Mouse (Mus musculus): ENCODE measurements around the gene Katnal1. TPM values are rescaled to one million over a fixed set of nuclear protein-coding genes. Genes with fewer than 3 reads are reported as not detected.

Katnal1 gene
- polyA plus RNA-seq, 1 experiment from 2014 or later: 6.6 TPM

GRCm38 (mm10) chr5:148857522-148857921 is 71.6 kb downstream of the Katnal1 start:
- ATAC-seq (replicated peaks; ENCODE audit: low FRiP score, low read depth) (no peak), DNase-seq (ENCODE audit: low spot score) (no peak)
- Histone ChIP-seq H3K4me2 (ENCODE audit: low read length) (no peak overlapping the region), H3K36me3 (ENCODE audit: insufficient read depth, low read length) (no peaks in the 10 kb centered on the region), H3K9ac (ENCODE audit: low read depth, low read length) (no peak overlapping the region), H3K27me3 (ENCODE audit: insufficient read depth, low read length) (no peaks in the 10 kb centered on the region), H3K9me3 (replicated peaks; ENCODE audit: low read length) (no peaks in the 10 kb centered on the region), H3K27ac (no peak overlapping the region), H3K4me1 (replicated peaks; ENCODE audit: insufficient read depth, low read length) (no peaks in the 10 kb centered on the region), H3K4me3 (replicated peaks; ENCODE audit: low read depth, low read length) (no peak overlapping the region)
- 83% methylated on average over 3 of the region's 3 CpGs for WGBS
- TF ChIP-seq CTCF (IDR thresholded peaks at IDR 0.05; ENCODE audit: low read depth): no peak

GRCm38 (mm10) chr5:148855047-148855446 is 74.1 kb downstream of the Katnal1 start:
- Histone ChIP-seq H3K27me3 (ENCODE audit: insufficient read depth, low read length) (no peaks in the 10 kb centered on the region), H3K4me3 (replicated peaks; ENCODE audit: low read depth, low read length) (no peak overlapping the region), H3K36me3 (ENCODE audit: insufficient read depth, low read length) (no peaks in the 10 kb centered on the region), H3K4me2 (ENCODE audit: low read length) (no peak overlapping the region), H3K4me1 (replicated peaks; ENCODE audit: insufficient read depth, low read length) (no peaks in the 10 kb centered on the region), H3K9ac (ENCODE audit: low read depth, low read length) (no peak overlapping the region), H3K27ac (no peak overlapping the region), H3K9me3 (replicated peaks; ENCODE audit: low read length) (no peaks in the 10 kb centered on the region)
- no peak for TF ChIP-seq CTCF (IDR thresholded peaks at IDR 0.05; ENCODE audit: low read depth)
- no peak for DNase-seq (ENCODE audit: low spot score)
- 69% methylated on average over 8 of the region's 8 CpGs for WGBS
- ATAC-seq (replicated peaks; ENCODE audit: low FRiP score, low read depth): no peak

GRCm38 (mm10) chr5:148854166-148854565 is 75.0 kb downstream of the Katnal1 start:
- Histone ChIP-seq H3K4me2 (ENCODE audit: low read length) (no peak overlapping the region), H3K27me3 (ENCODE audit: insufficient read depth, low read length) (no peaks in the 10 kb centered on the region), H3K27ac (no peak overlapping the region), H3K4me1 (replicated peaks; ENCODE audit: insufficient read depth, low read length) (no peaks in the 10 kb centered on the region), H3K36me3 (ENCODE audit: insufficient read depth, low read length) (no peaks in the 10 kb centered on the region), H3K4me3 (replicated peaks; ENCODE audit: low read depth, low read length) (no peak overlapping the region), H3K9ac (ENCODE audit: low read depth, low read length) (no peak overlapping the region), H3K9me3 (replicated peaks; ENCODE audit: low read length) (no peaks in the 10 kb centered on the region)
- DNase-seq (ENCODE audit: low spot score) (no peak), ATAC-seq (replicated peaks; ENCODE audit: low FRiP score, low read depth) (no peak)
- TF ChIP-seq CTCF (IDR thresholded peaks at IDR 0.05; ENCODE audit: low read depth): no peak
- WGBS: 29% methylated on average over 5 of the region's 5 CpGs

- no peak overlapping the region for H3K4me3 ChIP-seq (replicated peaks; ENCODE audit: low read depth, low read length)
- H3K9ac ChIP-seq (ENCODE audit: low read depth, low read length): no peak overlapping the region
- 88% methylated on average over 6 of the region's 6 CpGs for WGBS
- H3K9me3 ChIP-seq (replicated peaks; ENCODE audit: low read length): no peaks in the 10 kb centered on the region
- no peak overlapping the region for H3K27ac ChIP-seq
- H3K4me2 ChIP-seq (ENCODE audit: low read length): no peak overlapping the region
- no peak for TF ChIP-seq CTCF (IDR thresholded peaks at IDR 0.05; ENCODE audit: low read depth)
- no peak for DNase-seq (ENCODE audit: low spot score)
- no peaks in the 10 kb centered on the region for H3K27me3 ChIP-seq (ENCODE audit: insufficient read depth, low read length)
- H3K36me3 ChIP-seq (ENCODE audit: insufficient read depth, low read length): no peaks in the 10 kb centered on the region
- no peaks in the 10 kb centered on the region for H3K4me1 ChIP-seq (replicated peaks; ENCODE audit: insufficient read depth, low read length)
- ATAC-seq (replicated peaks; ENCODE audit: low FRiP score, low read depth): no peak
Measured at GRCm38 (mm10) chr5:148849516-148849915, 79.6 kb downstream of the Katnal1 start.

- no peaks in the 10 kb centered on the region for H3K9me3 ChIP-seq (replicated peaks; ENCODE audit: low read length)
- no peak overlapping the region for H3K27ac ChIP-seq
- no peaks in the 10 kb centered on the region for H3K36me3 ChIP-seq (ENCODE audit: insufficient read depth, low read length)
- TF ChIP-seq CTCF (IDR thresholded peaks at IDR 0.05; ENCODE audit: low read depth): peak; percentile 55
- no peaks in the 10 kb centered on the region for H3K27me3 ChIP-seq (ENCODE audit: insufficient read depth, low read length)
- no peak for ATAC-seq (replicated peaks; ENCODE audit: low FRiP score, low read depth)
- no peak overlapping the region for H3K4me2 ChIP-seq (ENCODE audit: low read length)
- DNase-seq (ENCODE audit: low spot score): no peak
- H3K4me3 ChIP-seq (replicated peaks; ENCODE audit: low read depth, low read length): no peak overlapping the region
- WGBS: 98% methylated on average over 5 of the region's 5 CpGs
- no peak overlapping the region for H3K9ac ChIP-seq (ENCODE audit: low read depth, low read length)
- H3K4me1 ChIP-seq (replicated peaks; ENCODE audit: insufficient read depth, low read length): no peaks in the 10 kb centered on the region
Measured at GRCm38 (mm10) chr5:148847032-148847431, 82.1 kb downstream of the Katnal1 start.

GRCm38 (mm10) chr5:148837069-148837468 is 92.1 kb downstream of the Katnal1 start:
- DNase-seq (ENCODE audit: low spot score) (peak; percentile 27), ATAC-seq (replicated peaks; ENCODE audit: low FRiP score, low read depth) (no peak)
- Histone ChIP-seq H3K36me3 (ENCODE audit: insufficient read depth, low read length) (no peaks in the 10 kb centered on the region), H3K9ac (ENCODE audit: low read depth, low read length) (no peak overlapping the region), H3K9me3 (replicated peaks; ENCODE audit: low read length) (no peaks in the 10 kb centered on the region), H3K27ac (no peak overlapping the region), H3K4me1 (replicated peaks; ENCODE audit: insufficient read depth, low read length) (0 out of 2 replicates have a peak, but pooled peaks cover 1% of the 10 kb centered on the region), H3K4me2 (ENCODE audit: low read length) (no peak overlapping the region), H3K27me3 (ENCODE audit: insufficient read depth, low read length) (no peaks in the 10 kb centered on the region), H3K4me3 (replicated peaks; ENCODE audit: low read depth, low read length) (no peak overlapping the region)
- 45% methylated on average over 8 of the region's 8 CpGs for WGBS
- TF ChIP-seq CTCF (IDR thresholded peaks at IDR 0.05; ENCODE audit: low read depth): no peak

- peak overlapping the region; percentile 21 for H3K4me3 ChIP-seq (replicated peaks; ENCODE audit: low read depth, low read length)
- no peaks in the 10 kb centered on the region for H3K9me3 ChIP-seq (replicated peaks; ENCODE audit: low read length)
- TF ChIP-seq CTCF (IDR thresholded peaks at IDR 0.05; ENCODE audit: low read depth): peak; percentile 83
- H3K27ac ChIP-seq: no peak overlapping the region
- H3K4me1 ChIP-seq (replicated peaks; ENCODE audit: insufficient read depth, low read length): 0 out of 2 replicates have a peak, but pooled peaks cover 3% of the 10 kb centered on the region
- no peaks in the 10 kb centered on the region for H3K36me3 ChIP-seq (ENCODE audit: insufficient read depth, low read length)
- H3K4me2 ChIP-seq (ENCODE audit: low read length): peak overlapping the region; percentile 52
- peak; percentile 68 for ATAC-seq (replicated peaks; ENCODE audit: low FRiP score, low read depth)
- H3K9ac ChIP-seq (ENCODE audit: low read depth, low read length): no peak overlapping the region
- no peaks in the 10 kb centered on the region for H3K27me3 ChIP-seq (ENCODE audit: insufficient read depth, low read length)
- DNase-seq (ENCODE audit: low spot score): peak; percentile 82
- 7% methylated on average over 23 of the region's 23 CpGs for WGBS
Measured at GRCm38 (mm10) chr5:148831596-148832257, 97.4 kb downstream of the Katnal1 start.

Data from kidney, postnatal 0 days (tissue).